Comparison of ENCODE assay signal across 10 mouse cellular contexts in genomic region chr19:47006321-47006720, GRCm38 (mm10). TPM values are rescaled to one million over a fixed set of nuclear protein-coding genes. Genes with fewer than 3 reads are reported as not detected.
A peak's percentile ranks its signal among the peaks of the same experiment; 100 is the strongest.
DNase-seq lines count a peak whose midpoint lies in the region; ATAC-seq and TF ChIP-seq lines count a peak whose summit lies in the region.
"Had no signal": no experiment of that assay in that cellular context is flagged by ENCODE, and none has a peak within 500 bp of the region (broad histone marks: within the 10 kb centered on the region; RNA-seq: fewer than 3 reads in every experiment).

No protein-coding gene starts in this region.

- no peak overlapping the region for H3K4me2 ChIP-seq in lung, embryonic 14.5 days
- no peak overlapping the region for H3K4me2 ChIP-seq in intestine, embryonic 16.5 days (ENCODE audit: low read depth, low read length)

- 0% methylated on average over 4 of the region's 4 CpGs for WGBS in kidney, adult 2 months
- WGBS in lung, embryonic 14.5 days: 0% methylated on average over 4 of the region's 4 CpGs
- 0% methylated on average over 4 of the region's 4 CpGs for WGBS in intestine, embryonic 16.5 days

- TF ChIP-seq POLR2A in kidney, adult 2 months (IDR thresholded peaks at IDR 0.05; ENCODE audit: low read depth, low read length): no peak

- H3K36me3 ChIP-seq in kidney, adult 2 months (ENCODE audit: control insufficient read depth, insufficient read depth, low read length): no peaks in the 10 kb centered on the region
- H3K36me3 ChIP-seq in G1E (replicated peaks): no peaks in the 10 kb centered on the region
- no peaks in the 10 kb centered on the region for H3K36me3 ChIP-seq in lung, embryonic 14.5 days (ENCODE audit: insufficient read depth)
- no peaks in the 10 kb centered on the region for H3K36me3 ChIP-seq in intestine, embryonic 16.5 days (ENCODE audit: control insufficient read depth, insufficient read depth, low read length)

- TF ChIP-seq CTCF in kidney, adult 2 months (conservative IDR thresholded peaks at IDR 0.05; ENCODE audit: insufficient read depth, insufficient read length, low read depth, low read length): no peak
- TF ChIP-seq CTCF in G1E (IDR thresholded peaks at IDR 0.05; ENCODE audit: low read depth, low read length): no peak
- TF ChIP-seq CTCF in lung, embryonic 14.5 days (IDR thresholded peaks at IDR 0.05; ENCODE audit: low read depth): no peak

- no peak for ATAC-seq in G1E (ENCODE audit: extremely low read depth, insufficient number of reproducible peaks, low FRiP score, poor library complexity, severe bottlenecking)
- ATAC-seq in common myeloid progenitor, adult 5-6 weeks (replicated peaks; ENCODE audit: low read depth, poor library complexity, severe bottlenecking): 0 out of 2 replicates have a peak, but pooled peaks have one; percentile 39
- ATAC-seq in lung, embryonic 14.5 days (ENCODE audit: insufficient read depth): no peak
- ATAC-seq in erythroid progenitor cell, adult 5-6 weeks (replicated peaks; ENCODE audit: low FRiP score, poor library complexity, severe bottlenecking): no peak
- ATAC-seq in intestine, embryonic 16.5 days: no peak
- ATAC-seq: forebrain, embryonic 14.5 days had no signal

- DNase-seq in kidney, adult 2 months: peak; percentile 36
- DNase-seq in kidney, adult 11 months: no peak
- peak; percentile 53 for DNase-seq in G1E (ENCODE audit: low spot score)
- DNase-seq in lung, embryonic 14.5 days: peak; percentile 87
- no peak for DNase-seq in natural killer cell, adult 2 months (ENCODE audit: low spot score in 2 of 2)

- H3K4me3 ChIP-seq in kidney, adult 2 months (ENCODE audit: insufficient read depth, low read depth, low read length): no peak overlapping the region
- no peak overlapping the region for H3K4me3 ChIP-seq in G1E (ENCODE audit: low read depth, low read length)
- no peak overlapping the region for H3K4me3 ChIP-seq in lung, embryonic 14.5 days (ENCODE audit: low read depth, low read length)
- H3K4me3 ChIP-seq in intestine, embryonic 16.5 days (ENCODE audit: low read length): no peak overlapping the region

- H3K9ac ChIP-seq in lung, embryonic 14.5 days: no peak overlapping the region
- H3K9ac ChIP-seq in intestine, embryonic 16.5 days (ENCODE audit: low read depth, low read length): no peak overlapping the region

- no peaks in the 10 kb centered on the region for H3K4me1 ChIP-seq in kidney, adult 2 months (ENCODE audit: control insufficient read depth, insufficient read depth, low read length)
- H3K4me1 ChIP-seq in G1E (ENCODE audit: insufficient read depth, low read depth, low read length): peaks cover 11% of the 10 kb centered on the region
- H3K4me1 ChIP-seq in lung, embryonic 14.5 days (ENCODE audit: insufficient read depth): no peaks in the 10 kb centered on the region
- no peaks in the 10 kb centered on the region for H3K4me1 ChIP-seq in intestine, embryonic 16.5 days (ENCODE audit: control insufficient read depth, insufficient read depth, low read length)

- no peaks in the 10 kb centered on the region for H3K27me3 ChIP-seq in kidney, adult 2 months (replicated peaks; ENCODE audit: control insufficient read depth, insufficient read depth, low read length)
- H3K27me3 ChIP-seq in G1E (ENCODE audit: insufficient read depth, low read length): peaks cover 10% of the 10 kb centered on the region
- no peaks in the 10 kb centered on the region for H3K27me3 ChIP-seq in lung, embryonic 14.5 days (ENCODE audit: insufficient read depth, low read length)
- H3K27me3 ChIP-seq in intestine, embryonic 16.5 days (replicated peaks; ENCODE audit: control insufficient read depth, insufficient read depth, low read length): no peaks in the 10 kb centered on the region

- no peak overlapping the region for H3K27ac ChIP-seq in kidney, adult 2 months (ENCODE audit: insufficient read depth, low read depth, low read length)
- H3K27ac ChIP-seq in lung, embryonic 14.5 days (ENCODE audit: low read depth): no peak overlapping the region
- no peak overlapping the region for H3K27ac ChIP-seq in intestine, embryonic 16.5 days (ENCODE audit: low read length)

- peaks cover 4% of the 10 kb centered on the region for H3K9me3 ChIP-seq in G1E (replicated peaks)
- no peaks in the 10 kb centered on the region for H3K9me3 ChIP-seq in lung, embryonic 14.5 days (ENCODE audit: low read depth, low read length)
- H3K9me3 ChIP-seq in intestine, embryonic 16.5 days (ENCODE audit: control insufficient read depth, low read length): 0 out of 2 replicates have a peak, but pooled peaks cover 3% of the 10 kb centered on the region

RNA-seq across cellular contexts. Expression of gene Ina, which starts 8.2 kb away (rescaled TPM):
- 0.11 and 0.31 TPM in 2 replicates for polyA plus RNA-seq in kidney, adult 2 months (2012; rRNA removed)
- total RNA-seq in G1E (2014; fragmentation: Nextera tagmentation) (not detected in 2 replicates), G1E (2017) (0.11 and 0.12 TPM in 2 replicates)
- not detected in 2 replicates for polyA plus RNA-seq in G1E (2012)
- 0.34 and 0.64 TPM in 2 replicates for total RNA-seq in common myeloid progenitor, adult 5-6 weeks (2017)
- polyA plus RNA-seq in lung, embryonic 14.5 days (2014; fragmentation: Nextera tagmentation; extraction: Ambion mirVana): 0.37 and 0.58 TPM in 2 replicates
- total RNA-seq in erythroid progenitor cell, adult 5-6 weeks (2015; ENCODE audit: low replicate concordance): not detected in 2 replicates
- total RNA-seq in erythroid progenitor cell, adult 5-6 weeks (2017; ENCODE audit: low replicate concordance): not detected in 2 replicates
- 5.6 and 7.9 TPM in 2 replicates for polyA plus RNA-seq in intestine, embryonic 16.5 days (2015; fragmentation: Nextera tagmentation; extraction: Ambion mirVana)
- total RNA-seq: liver, adult 2 months had no signal
- polyA plus RNA-seq: liver, adult 2 months had no signal

RNA-seq across cellular contexts. Expression of gene Nt5c2, which starts 8.6 kb away (rescaled TPM):
- polyA plus RNA-seq in kidney, adult 2 months (2012; rRNA removed): 32.2 and 36.3 TPM in 2 replicates
- total RNA-seq in G1E (2014; fragmentation: Nextera tagmentation): 148 TPM in 2 replicates
- 136 and 158 TPM in 2 replicates for total RNA-seq in G1E (2017)
- 7.2 and 17.0 TPM in 2 replicates for polyA plus RNA-seq in G1E (2012)
- total RNA-seq in common myeloid progenitor, adult 5-6 weeks (2017): 98.9 and 107 TPM in 2 replicates
- polyA plus RNA-seq in lung, embryonic 14.5 days (2014; fragmentation: Nextera tagmentation; extraction: Ambion mirVana): 69.5 and 81.2 TPM in 2 replicates
- total RNA-seq in erythroid progenitor cell, adult 5-6 weeks (2015; ENCODE audit: low replicate concordance): 26.4 and 41.4 TPM in 2 replicates
- 34.8 and 47.9 TPM in 2 replicates for total RNA-seq in erythroid progenitor cell, adult 5-6 weeks (2017; ENCODE audit: low replicate concordance)
- polyA plus RNA-seq in intestine, embryonic 16.5 days (2015; fragmentation: Nextera tagmentation; extraction: Ambion mirVana): 37.6 and 45.3 TPM in 2 replicates

RNA-seq across cellular contexts. Expression of gene Pcgf6, which starts 44.4 kb away (rescaled TPM):
- 6.0 and 7.7 TPM in 2 replicates for polyA plus RNA-seq in kidney, adult 2 months (2012; rRNA removed)
- total RNA-seq in G1E (2014; fragmentation: Nextera tagmentation): 22.7 and 25.9 TPM in 2 replicates
- total RNA-seq in G1E (2017): 16.9 and 18.1 TPM in 2 replicates
- 14.7 and 16.6 TPM in 2 replicates for polyA plus RNA-seq in G1E (2012)
- total RNA-seq in common myeloid progenitor, adult 5-6 weeks (2017): 20.9 and 21.6 TPM in 2 replicates
- 22.8 and 26.7 TPM in 2 replicates for polyA plus RNA-seq in lung, embryonic 14.5 days (2014; fragmentation: Nextera tagmentation; extraction: Ambion mirVana)
- total RNA-seq in erythroid progenitor cell, adult 5-6 weeks (2015; ENCODE audit: low replicate concordance): 6.7 and 8.6 TPM in 2 replicates
- total RNA-seq in erythroid progenitor cell, adult 5-6 weeks (2017; ENCODE audit: low replicate concordance): 0.61 and 1.4 TPM in 2 replicates
- polyA plus RNA-seq in intestine, embryonic 16.5 days (2015; fragmentation: Nextera tagmentation; extraction: Ambion mirVana): 16.1 and 16.7 TPM in 2 replicates

Comparison
In these comparisons a context has a peak if more than half of its experiments do, and no peak if none do; other contexts are left out.
1. DNase-seq: peak in kidney, adult 2 months (single experiment), G1E (single experiment) and lung, embryonic 14.5 days (single experiment); none in kidney, adult 11 months (single experiment) and natural killer cell, adult 2 months (0 of 2).